Mouse (Mus musculus) forebrain, embryonic 15.5 days (tissue): ENCODE results near the gene Rftn1. TPM values are rescaled to one million over a fixed set of nuclear protein-coding genes. Genes with fewer than 3 reads are reported as not detected.

Experiments used
- ATAC-seq: fragments of 200-750 bp; cut with Nextera tagmentation; replicated peaks from 2 replicates; pipeline ENCODE4 v1.8.0; 2017; ENCODE audit warnings: mild to moderate bottlenecking, moderate TSS enrichment, moderate library complexity
- H3K27ac ChIP-seq: fragments of 300-500 bp; sonication (generic); replicated peaks from 2 replicates; pipeline ENCODE4 v1.5.1; 2015; ENCODE audit warnings: mild to moderate bottlenecking, inconsistent platforms
- H3K27me3 ChIP-seq: fragments of 300-500 bp; sonication (generic); 2 replicates; pipeline ENCODE4 v1.6.1; 2015; ENCODE audit warnings: inconsistent platforms
- H3K36me3 ChIP-seq: fragments of 300-500 bp; sonication (generic); 2 replicates; pipeline ENCODE4 v1.6.1; 2015; ENCODE audit warnings: mild to moderate bottlenecking, inconsistent platforms
- H3K4me1 ChIP-seq: fragments of 300-500 bp; sonication (generic); 2 replicates; pipeline ENCODE4 v1.6.1; 2015; ENCODE audit warnings: inconsistent platforms
- H3K4me2 ChIP-seq: fragments of 300-500 bp; sonication (generic); replicated peaks from 2 replicates; pipeline ENCODE4 v1.6.1; 2015; ENCODE audit warnings: mild to moderate bottlenecking, inconsistent platforms
- H3K4me3 ChIP-seq: fragments of 300-500 bp; sonication (generic); 2 replicates; pipeline ENCODE4 v1.5.1; 2015; ENCODE audit warnings: mild to moderate bottlenecking, inconsistent platforms
- H3K9ac ChIP-seq: fragments of 300-500 bp; sonication (generic); replicated peaks from 2 replicates; pipeline ENCODE4 v1.6.1; 2015; ENCODE audit warnings: mild to moderate bottlenecking, inconsistent platforms
- H3K9me3 ChIP-seq: fragments of 300-500 bp; sonication (generic); 2 replicates; pipeline ENCODE4 v1.6.1; 2016; ENCODE audit warnings: inconsistent platforms
- WGBS: fragments of 180-500 bp; shearing (Covaris S2); methylation state at CpG from one replicate; pipeline ENCODE4 v1.1.7; 2015; ENCODE audit warnings: mixed read lengths; 5-methylcytosine and 5-hydroxymethylcytosine counted together
- polyA plus RNA-seq: library from polyadenylated mRNA; unstranded; fragments of >200 nt; fragmentation: Nextera tagmentation; extraction: Ambion mirVana; gene quantifications from 2 replicates; pipeline ENCODE4 v1.2.1, GENCODE M21; 2015

The Rftn1 gene
- polyA plus RNA-seq, 1 experiment from 2014 or later, result 23.6 TPM

DNA sequence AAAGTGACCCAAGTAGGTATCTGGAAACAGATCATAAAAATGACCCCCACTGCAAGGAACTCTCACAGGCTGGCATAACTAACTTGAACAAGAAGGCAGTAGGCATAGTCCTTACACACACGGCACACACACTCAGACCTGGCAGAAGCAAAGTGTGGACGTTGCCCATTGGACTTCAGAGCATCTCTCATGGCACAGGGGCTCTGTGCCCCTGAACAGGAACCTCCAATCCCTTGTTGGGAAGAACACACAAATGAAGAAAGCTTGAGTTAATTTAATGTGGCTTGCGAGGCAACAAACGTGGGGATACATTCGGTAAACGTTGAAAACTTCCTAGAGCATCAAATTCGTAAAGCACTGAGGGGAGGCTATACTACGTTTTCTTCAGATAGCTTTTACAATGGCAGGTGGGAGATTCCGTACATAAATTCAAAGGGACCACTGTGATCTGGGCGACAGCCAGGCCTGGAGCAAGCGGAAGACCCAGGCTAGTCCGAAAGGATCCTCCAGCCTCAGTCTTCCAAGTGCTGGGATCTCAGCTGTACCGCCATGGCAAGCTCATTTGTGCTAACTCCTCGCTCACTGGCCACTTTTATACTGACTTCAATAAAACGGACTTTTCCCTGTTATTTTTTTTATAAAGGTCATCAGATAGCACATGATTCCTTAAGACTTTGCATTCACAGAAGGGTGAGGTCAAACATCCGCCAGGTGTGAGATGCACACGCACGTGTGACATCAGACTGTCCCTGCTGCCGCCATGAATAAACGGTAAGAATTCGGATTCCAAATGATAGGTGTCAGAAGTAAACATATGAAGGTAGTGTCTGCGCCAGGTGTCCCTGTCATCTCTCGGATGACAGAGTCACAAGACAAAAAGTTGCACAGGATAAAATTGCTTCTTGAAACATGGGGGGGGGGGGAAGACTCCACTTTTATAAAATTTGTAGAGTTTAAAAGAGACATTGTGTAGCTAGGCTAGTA, 117.2 kb downstream of the Rftn1 start:
- Histone ChIP-seq H3K9ac (no peak overlapping the region), H3K4me3 (no peak overlapping the region), H3K36me3 (no peaks in the 10 kb centered on the region), H3K4me1 (peaks cover 6% of the 10 kb centered on the region), H3K4me2 (no peak overlapping the region), H3K27ac (no peak overlapping the region), H3K9me3 (no peaks in the 10 kb centered on the region), H3K27me3 (no peaks in the 10 kb centered on the region)
- 94% methylated on average over 23 of the region's 23 CpGs for WGBS
- no peak for ATAC-seq

DNA sequence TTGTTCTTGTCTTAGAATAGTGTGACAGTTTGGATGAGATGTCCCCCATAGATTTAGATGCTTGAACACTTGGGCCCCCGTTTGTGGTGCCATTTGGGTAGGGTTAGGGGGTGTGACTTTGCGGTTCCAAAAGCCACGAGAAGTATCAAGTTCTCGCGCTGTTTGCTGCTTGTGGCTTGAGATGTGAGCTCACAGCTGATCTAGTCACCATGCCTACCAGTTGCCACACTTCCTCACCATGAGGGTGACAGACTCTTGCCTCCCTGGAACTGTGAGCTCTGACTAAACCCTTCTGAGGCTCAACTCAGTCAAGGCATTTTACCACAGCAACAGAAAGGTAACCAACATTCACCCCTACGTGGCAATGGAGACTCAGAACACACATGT, 118.9 kb downstream of the Rftn1 start:
- Histone ChIP-seq H3K4me1 (peaks cover 13% of the 10 kb centered on the region), H3K36me3 (no peaks in the 10 kb centered on the region), H3K4me3 (no peak overlapping the region), H3K27me3 (no peaks in the 10 kb centered on the region), H3K4me2 (no peak overlapping the region), H3K27ac (no peak overlapping the region), H3K9me3 (no peaks in the 10 kb centered on the region), H3K9ac (no peak overlapping the region)
- 87% methylated on average over 6 of the region's 6 CpGs for WGBS
- ATAC-seq, result no peak

DNA sequence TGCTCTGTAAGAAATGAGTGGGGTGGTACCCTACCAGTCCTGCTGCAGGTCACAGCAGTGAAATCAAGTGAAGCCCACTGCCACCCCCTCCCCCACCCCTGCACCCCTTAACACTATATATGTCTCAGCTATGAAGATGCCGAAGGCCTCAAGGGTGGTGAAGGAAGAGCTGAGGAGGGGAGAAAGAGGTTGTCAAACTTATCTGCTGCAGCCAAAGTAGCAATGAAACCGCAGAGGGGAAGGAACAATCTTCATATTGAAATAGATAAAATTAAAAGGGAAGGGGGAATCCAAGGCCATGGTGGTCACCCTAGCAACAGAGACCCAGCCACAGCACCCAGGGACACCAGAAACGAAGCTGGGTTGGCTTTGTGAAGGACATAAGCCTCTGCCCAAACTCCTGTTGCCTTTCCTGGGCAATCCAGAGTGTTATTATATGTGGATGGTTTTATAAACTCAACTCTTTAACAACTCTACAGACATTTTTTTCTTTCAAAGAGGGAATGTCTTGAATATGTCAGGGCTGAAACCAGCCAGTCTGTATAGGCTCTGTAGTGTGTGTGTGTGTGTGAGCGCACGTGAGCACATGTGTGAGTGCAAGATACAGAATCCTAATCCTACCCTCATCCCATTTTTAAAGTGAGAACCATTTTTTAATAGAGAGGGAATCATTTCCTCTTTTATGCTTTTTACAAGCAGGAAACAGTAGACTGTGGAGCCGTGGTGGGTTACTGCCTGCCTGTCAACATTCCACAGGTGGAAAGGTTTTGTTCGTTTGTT, 119.5 kb downstream of the Rftn1 start:
- Histone ChIP-seq H3K4me3 (no peak overlapping the region), H3K9me3 (no peaks in the 10 kb centered on the region), H3K27me3 (no peaks in the 10 kb centered on the region), H3K9ac (no peak overlapping the region), H3K27ac (no peak overlapping the region), H3K36me3 (no peaks in the 10 kb centered on the region), H3K4me1 (peaks cover 13% of the 10 kb centered on the region), H3K4me2 (no peak overlapping the region)
- 85% methylated on average over 7 of the region's 7 CpGs for WGBS
- no peak for ATAC-seq

DNA sequence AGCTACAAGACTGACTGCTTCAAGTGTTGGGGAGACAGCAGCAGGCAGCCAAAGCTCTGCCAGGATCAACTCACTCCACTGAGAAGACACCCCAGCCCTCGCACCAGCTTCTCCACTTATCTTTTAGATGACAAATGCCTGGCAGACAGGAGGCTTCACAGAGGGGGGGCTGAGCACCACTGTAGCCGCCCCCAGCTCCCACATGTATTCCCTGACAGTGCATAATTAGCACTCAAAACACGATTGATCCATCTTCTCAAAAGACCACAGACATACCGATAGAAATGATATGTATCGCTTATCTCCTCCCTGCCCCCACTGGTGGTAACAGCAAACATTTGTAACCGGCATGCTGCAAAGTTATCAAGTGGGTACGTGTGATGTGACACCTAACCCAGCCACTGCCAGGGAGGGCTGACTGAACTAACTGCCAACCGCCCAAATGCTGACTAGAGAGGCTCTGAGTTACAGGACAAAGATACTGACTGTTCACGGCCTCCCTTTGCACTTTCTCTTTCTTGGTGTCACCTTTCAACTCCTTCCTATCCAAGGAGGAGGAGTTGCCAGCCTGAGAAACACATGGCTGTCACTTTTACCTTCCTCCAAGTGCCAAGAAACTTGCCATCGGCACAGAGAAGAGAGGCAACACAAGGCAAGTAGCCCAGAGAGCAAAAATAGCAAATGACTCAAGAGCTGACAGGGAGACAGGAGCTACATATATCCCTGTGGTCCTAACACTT, 120.4 kb downstream of the Rftn1 start:
- Histone ChIP-seq H3K27ac (peak overlapping the region; percentile 23; the same call in 1 of the 2 replicates), H3K4me3 (no peak overlapping the region), H3K4me2 (no peak overlapping the region), H3K9ac (no peak overlapping the region), H3K27me3 (no peaks in the 10 kb centered on the region), H3K4me1 (peaks cover 13% of the 10 kb centered on the region), H3K36me3 (no peaks in the 10 kb centered on the region), H3K9me3 (no peaks in the 10 kb centered on the region)
- ATAC-seq, result peak; percentile 71
- 39% methylated on average over 10 of the region's 10 CpGs for WGBS

DNA sequence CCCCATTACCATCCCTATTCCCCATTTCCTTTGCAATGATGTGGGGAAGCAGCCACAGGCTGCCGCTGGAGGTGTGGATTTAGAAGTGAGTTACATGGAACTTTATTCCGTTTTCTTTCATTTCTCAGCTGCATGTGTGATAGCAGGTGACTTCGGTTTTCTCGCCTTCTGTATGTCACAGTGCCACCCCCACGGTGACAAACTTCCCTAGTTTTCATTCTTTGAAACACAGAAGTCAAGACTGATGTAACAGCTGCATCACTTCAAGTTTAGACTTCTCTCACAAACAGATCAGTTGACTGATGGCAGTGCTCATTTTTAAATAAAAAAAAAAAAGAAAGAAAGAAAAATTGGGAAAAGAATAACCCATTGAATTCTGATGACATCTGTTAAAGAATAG, 121.3 kb downstream of the Rftn1 start:
- no peaks in the 10 kb centered on the region for H3K9me3 ChIP-seq
- no peaks in the 10 kb centered on the region for H3K27me3 ChIP-seq
- peaks cover 13% of the 10 kb centered on the region for H3K4me1 ChIP-seq
- H3K4me3 ChIP-seq, result no peak overlapping the region
- H3K27ac ChIP-seq, result peak overlapping the region; percentile 23; the same call in 1 of the 2 replicates
- H3K4me2 ChIP-seq, result no peak overlapping the region
- 82% methylated on average over 5 of the region's 5 CpGs for WGBS
- no peak overlapping the region for H3K9ac ChIP-seq
- ATAC-seq, result no peak
- H3K36me3 ChIP-seq, result no peaks in the 10 kb centered on the region

DNA sequence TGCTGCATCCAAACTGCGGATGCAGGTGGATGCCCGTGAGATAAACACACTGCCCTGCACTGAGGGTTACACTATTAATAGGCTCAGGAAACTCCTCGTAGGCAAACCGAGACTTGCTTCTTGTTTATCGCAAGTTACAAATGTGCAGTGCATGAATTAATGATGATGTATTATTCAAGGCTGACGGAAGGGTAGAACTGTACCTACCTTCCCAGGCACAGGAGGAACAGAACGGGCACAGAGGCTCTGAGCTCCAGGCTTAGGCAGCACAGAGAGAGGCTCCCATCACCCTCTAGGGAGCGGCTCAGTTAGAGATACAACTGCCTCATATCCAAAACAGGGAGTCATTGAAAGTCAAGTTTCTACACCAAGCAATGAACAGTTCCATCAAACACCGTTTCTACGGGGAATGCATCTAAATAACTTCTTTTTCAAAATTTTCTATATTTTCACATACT, 121.8 kb downstream of the Rftn1 start:
- Histone ChIP-seq H3K4me3 (no peak overlapping the region), H3K27me3 (no peaks in the 10 kb centered on the region), H3K36me3 (no peaks in the 10 kb centered on the region), H3K9me3 (no peaks in the 10 kb centered on the region), H3K4me1 (peaks cover 13% of the 10 kb centered on the region), H3K4me2 (no peak overlapping the region), H3K27ac (no peak overlapping the region), H3K9ac (no peak overlapping the region)
- no peak for ATAC-seq
- 88% methylated on average over 10 of the region's 10 CpGs for WGBS

DNA sequence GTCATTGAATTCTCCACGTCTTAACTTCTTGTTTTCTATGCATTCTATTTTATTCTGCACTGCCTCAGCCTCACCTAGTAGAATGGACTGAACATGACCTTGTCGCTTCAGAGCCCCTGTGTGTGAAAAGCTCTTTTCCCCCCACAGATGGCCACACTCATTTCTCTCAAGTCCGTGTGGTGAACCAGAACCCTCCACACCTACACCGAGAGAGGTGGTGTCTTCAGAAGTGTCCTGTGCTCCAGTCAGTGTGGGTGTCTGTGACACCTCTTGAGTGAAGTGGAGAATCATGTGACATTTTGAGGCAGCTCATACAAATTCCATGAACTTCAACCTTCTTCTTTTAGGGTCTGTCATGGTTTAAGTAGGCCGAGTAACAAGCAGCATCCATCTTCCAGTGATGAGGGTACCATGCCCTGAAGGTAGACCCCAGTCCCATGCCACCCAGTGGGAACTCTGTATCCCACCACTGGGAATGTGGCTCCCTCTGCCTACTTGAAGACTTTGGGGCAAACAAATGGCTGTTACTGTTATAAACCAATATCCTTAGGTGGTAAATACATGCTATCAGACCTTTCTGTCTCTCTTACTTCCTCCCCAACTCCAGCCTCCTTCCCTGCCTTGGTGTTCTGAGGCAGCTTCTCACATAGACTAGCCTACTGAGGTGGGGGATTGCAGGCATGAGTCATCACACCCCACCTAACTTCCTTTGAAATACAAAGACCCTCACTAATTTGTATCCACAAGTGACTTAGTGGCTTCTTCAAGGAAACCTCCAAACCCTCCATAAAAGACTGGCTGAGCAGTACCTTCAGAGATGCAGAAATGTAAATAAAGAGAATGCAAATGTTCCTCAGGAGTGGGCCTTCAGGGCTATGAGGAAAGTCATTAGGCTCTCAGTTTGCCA, 122.4 kb downstream of the Rftn1 start:
- no peaks in the 10 kb centered on the region for H3K9me3 ChIP-seq
- H3K27ac ChIP-seq, result no peak overlapping the region
- no peak overlapping the region for H3K9ac ChIP-seq
- H3K4me3 ChIP-seq, result no peak overlapping the region
- no peak overlapping the region for H3K4me2 ChIP-seq
- H3K4me1 ChIP-seq, result peaks cover 13% of the 10 kb centered on the region
- H3K36me3 ChIP-seq, result no peaks in the 10 kb centered on the region
- WGBS, result 90% methylated on average over 5 of the region's 5 CpGs
- H3K27me3 ChIP-seq, result no peaks in the 10 kb centered on the region
- no peak for ATAC-seq

DNA sequence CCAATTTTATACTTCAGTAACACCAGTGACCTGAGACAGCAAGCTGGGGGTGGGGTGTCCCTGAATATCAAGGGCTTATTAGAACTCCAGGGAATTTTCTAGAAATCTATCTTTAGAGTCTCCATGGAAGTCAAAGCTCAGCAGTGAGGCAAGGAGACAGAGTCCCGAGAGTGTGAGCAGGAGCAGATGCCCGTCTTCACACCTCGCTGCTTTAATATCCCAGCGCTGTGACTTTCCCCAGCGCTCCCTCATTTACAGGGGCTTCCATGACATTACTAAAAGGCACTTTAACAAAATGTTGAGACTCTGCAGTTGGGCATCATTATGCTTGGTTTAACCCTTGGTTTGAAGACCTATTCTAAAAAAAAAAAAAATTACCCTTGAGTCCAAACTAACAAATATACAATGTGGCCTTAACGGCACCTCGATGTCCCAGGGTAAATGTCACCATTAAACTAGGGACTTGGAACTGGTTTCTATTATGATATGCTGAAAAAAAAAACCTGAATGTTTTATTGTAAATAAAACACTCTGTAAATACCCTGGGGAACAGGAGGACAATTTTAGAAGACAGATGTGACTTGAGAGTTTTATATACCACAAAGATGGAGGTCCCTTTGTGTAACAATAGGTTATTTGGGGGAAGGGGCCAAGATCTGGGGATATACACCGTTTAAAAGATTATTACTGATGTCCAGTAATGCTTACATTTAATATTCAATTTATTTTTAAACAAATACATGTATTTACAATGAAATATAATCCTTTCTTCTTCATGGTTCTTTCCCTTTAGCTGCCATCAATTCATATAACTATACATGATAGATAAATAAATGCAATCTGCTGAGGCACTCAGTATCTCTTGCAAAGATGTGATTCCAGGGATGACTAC, 123.4 kb downstream of the Rftn1 start:
- H3K27me3 ChIP-seq, result no peaks in the 10 kb centered on the region
- H3K9me3 ChIP-seq, result no peaks in the 10 kb centered on the region
- peaks cover 13% of the 10 kb centered on the region for H3K4me1 ChIP-seq
- no peaks in the 10 kb centered on the region for H3K36me3 ChIP-seq
- no peak overlapping the region for H3K4me3 ChIP-seq
- H3K27ac ChIP-seq, result 0 out of 2 replicates have a peak overlapping the region, but pooled peaks have one; percentile 8
- H3K4me2 ChIP-seq, result no peak overlapping the region
- no peak overlapping the region for H3K9ac ChIP-seq
- no peak for ATAC-seq
- 62% methylated on average over 8 of the region's 8 CpGs for WGBS

DNA sequence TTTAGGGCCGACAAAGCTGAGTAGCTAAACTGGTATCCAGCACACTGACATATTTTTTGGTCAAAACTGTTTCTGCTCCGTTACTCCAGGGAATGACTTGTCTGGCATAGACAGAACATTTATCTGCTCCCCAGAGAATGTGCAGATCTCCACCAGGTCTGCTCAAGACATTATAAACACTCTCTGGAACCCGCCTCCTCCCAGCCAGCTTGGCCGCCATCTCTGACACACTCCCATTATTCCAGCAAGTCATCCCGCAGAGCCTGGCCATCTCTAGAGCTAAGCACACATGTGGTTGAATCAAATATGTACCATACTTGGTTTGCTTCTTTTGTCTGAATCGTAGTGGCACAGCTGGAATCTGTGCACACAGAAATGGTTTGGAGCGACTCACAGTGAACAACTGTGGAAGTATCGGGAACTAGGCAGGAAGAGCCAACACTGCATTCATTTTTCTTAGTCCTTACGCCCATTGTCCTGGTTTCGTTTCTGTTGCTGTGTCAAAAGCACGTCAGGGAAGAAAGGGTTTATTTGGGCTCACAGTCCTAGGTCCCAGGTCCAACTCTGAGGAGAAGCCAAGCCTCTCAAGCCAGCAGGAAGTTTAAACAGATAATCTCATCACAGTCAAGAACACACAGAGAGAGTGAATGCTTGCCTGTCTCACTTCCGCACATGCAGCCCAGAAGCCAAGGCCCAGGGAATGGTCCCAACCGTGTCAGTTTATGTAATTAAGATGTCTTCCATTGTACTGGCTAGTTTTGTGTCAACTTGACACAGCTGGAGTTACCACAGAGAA, 126.4 kb downstream of the Rftn1 start:
- no peak overlapping the region for H3K4me2 ChIP-seq
- no peak for ATAC-seq
- H3K9ac ChIP-seq, result no peak overlapping the region
- H3K27me3 ChIP-seq, result no peaks in the 10 kb centered on the region
- no peaks in the 10 kb centered on the region for H3K36me3 ChIP-seq
- H3K9me3 ChIP-seq, result no peaks in the 10 kb centered on the region
- H3K4me1 ChIP-seq, result peaks cover 7% of the 10 kb centered on the region; the same call in 1 of the 2 replicates
- 78% methylated on average over 13 of the region's 13 CpGs for WGBS
- H3K27ac ChIP-seq, result no peak overlapping the region
- H3K4me3 ChIP-seq, result no peak overlapping the region

DNA sequence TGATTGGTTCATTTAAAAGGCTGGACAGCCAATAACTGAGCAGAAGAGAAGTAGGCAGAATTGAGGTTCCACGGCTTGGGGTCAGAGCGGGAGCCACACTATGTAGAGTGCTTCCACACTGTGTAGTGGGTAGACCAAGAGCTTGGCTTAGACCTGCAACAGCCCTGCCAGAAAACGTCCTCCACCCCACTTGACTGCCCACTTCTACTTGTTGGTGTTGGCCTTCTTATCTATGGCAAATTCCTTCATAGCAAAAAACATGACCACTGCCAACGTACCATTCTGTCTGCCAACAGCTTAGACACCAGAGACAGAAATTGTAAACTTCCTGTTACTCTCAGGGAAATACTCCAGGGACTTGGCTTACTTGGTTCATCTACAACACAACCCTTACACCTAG, 127.8 kb downstream of the Rftn1 start:
- Histone ChIP-seq H3K9ac (no peak overlapping the region), H3K4me1 (peaks cover 7% of the 10 kb centered on the region; the same call in 1 of the 2 replicates), H3K9me3 (no peaks in the 10 kb centered on the region), H3K27ac (no peak overlapping the region), H3K27me3 (no peaks in the 10 kb centered on the region), H3K4me2 (no peak overlapping the region), H3K4me3 (no peak overlapping the region), H3K36me3 (no peaks in the 10 kb centered on the region)
- 88% methylated on average over 4 of the region's 4 CpGs for WGBS
- ATAC-seq, result no peak
